Mouse (Mus musculus): ENCODE data around the gene Olfr65.

Gene Olfr65

GRCm38 (mm10) chr7:103903187-103903586 is at the start of gene Olfr65:
Olfr65 (plus strand) TSS chr7:103903487.
- no peak for DNase-seq (ENCODE audit: low spot score in 2 of 2)

GRCm38 (mm10) chr7:103854669-103855068 is 48.6 kb upstream of the Olfr65 start:
- DNase-seq (ENCODE audit: low spot score in 2 of 2): no peak

- no peak for DNase-seq (ENCODE audit: low spot score in 2 of 2)
Measured at GRCm38 (mm10) chr7:103859076-103859475, 44.2 kb upstream of the Olfr65 start.

- no peak for DNase-seq (ENCODE audit: low spot score in 2 of 2)
Measured at GRCm38 (mm10) chr7:103860855-103861254, 42.4 kb upstream of the Olfr65 start.

GRCm38 (mm10) chr7:103861531-103861930 is 41.8 kb upstream of the Olfr65 start:
- no peak for DNase-seq (ENCODE audit: low spot score in 2 of 2)

GRCm38 (mm10) chr7:103865716-103866115 is 37.6 kb upstream of the Olfr65 start:
- no peak for DNase-seq (ENCODE audit: low spot score in 2 of 2)

- no peak for DNase-seq (ENCODE audit: low spot score in 2 of 2)
Measured at GRCm38 (mm10) chr7:103870667-103871066, 32.6 kb upstream of the Olfr65 start.

- DNase-seq (ENCODE audit: low spot score in 2 of 2): no peak
Measured at GRCm38 (mm10) chr7:103873064-103873463, 30.2 kb upstream of the Olfr65 start.

GRCm38 (mm10) chr7:103874451-103874850 is 28.8 kb upstream of the Olfr65 start:
- DNase-seq (ENCODE audit: low spot score in 2 of 2): no peak

GRCm38 (mm10) chr7:103877093-103877492 is 26.2 kb upstream of the Olfr65 start:
- DNase-seq (ENCODE audit: low spot score in 2 of 2): no peak

- no peak for DNase-seq (ENCODE audit: low spot score in 2 of 2)
Measured at GRCm38 (mm10) chr7:103886152-103886551, 17.1 kb upstream of the Olfr65 start, which contains the start of gene Olfr66. Olfr66 (minus strand) TSS chr7:103886252.

GRCm38 (mm10) chr7:103894385-103894784 is 8.9 kb upstream of the Olfr65 start, which contains the start of gene Olfr64:
Olfr64 (minus strand) TSS chr7:103894485.
- no peak for DNase-seq (ENCODE audit: low spot score in 2 of 2)

GRCm38 (mm10) chr7:103910047-103910446 is 6.8 kb downstream of the Olfr65 start:
- no peak for DNase-seq (ENCODE audit: low spot score in 2 of 2)

- DNase-seq (ENCODE audit: low spot score in 2 of 2): no peak
Measured at GRCm38 (mm10) chr7:103912969-103913511, 9.8 kb downstream of the Olfr65 start.

- DNase-seq (ENCODE audit: low spot score in 2 of 2): no peak
Measured at GRCm38 (mm10) chr7:103915338-103915737, 12.1 kb downstream of the Olfr65 start.

- no peak for DNase-seq (ENCODE audit: low spot score in 2 of 2)
Measured at GRCm38 (mm10) chr7:103928525-103928924, 25.2 kb downstream of the Olfr65 start, which contains the start of gene Olfr631. Olfr631 (plus strand) TSS chr7:103928825.

GRCm38 (mm10) chr7:103934264-103934663 is 31.0 kb downstream of the Olfr65 start, which contains the start of gene Olfr632:
Olfr632 (plus strand) TSS chr7:103934347.
- no peak for DNase-seq (ENCODE audit: low spot score in 2 of 2)

GRCm38 (mm10) chr7:103942730-103943129 is 39.4 kb downstream of the Olfr65 start:
- no peak for DNase-seq (ENCODE audit: low spot score in 2 of 2)

GRCm38 (mm10) chr7:103944137-103944536 is 40.9 kb downstream of the Olfr65 start, which contains the start of gene Olfr633:
Olfr633 (plus strand) TSS chr7:103944437.
- DNase-seq (ENCODE audit: low spot score in 2 of 2): no peak
